Mouse (Mus musculus): ENCODE results near the gene Zfp638. TPM values are rescaled to one million over a fixed set of nuclear protein-coding genes. Genes with fewer than 3 reads are reported as not detected.
"Not testable (repeated sequence)": the region's sequence is repeated elsewhere in the genome, so short reads cannot be mapped to it uniquely, and the experiment has no call there.

Zfp638 gene
- 97.5 and 108 TPM in 2 replicates for polyA plus RNA-seq (2014; fragmentation: Nextera tagmentation; extraction: Ambion mirVana)

DNA sequence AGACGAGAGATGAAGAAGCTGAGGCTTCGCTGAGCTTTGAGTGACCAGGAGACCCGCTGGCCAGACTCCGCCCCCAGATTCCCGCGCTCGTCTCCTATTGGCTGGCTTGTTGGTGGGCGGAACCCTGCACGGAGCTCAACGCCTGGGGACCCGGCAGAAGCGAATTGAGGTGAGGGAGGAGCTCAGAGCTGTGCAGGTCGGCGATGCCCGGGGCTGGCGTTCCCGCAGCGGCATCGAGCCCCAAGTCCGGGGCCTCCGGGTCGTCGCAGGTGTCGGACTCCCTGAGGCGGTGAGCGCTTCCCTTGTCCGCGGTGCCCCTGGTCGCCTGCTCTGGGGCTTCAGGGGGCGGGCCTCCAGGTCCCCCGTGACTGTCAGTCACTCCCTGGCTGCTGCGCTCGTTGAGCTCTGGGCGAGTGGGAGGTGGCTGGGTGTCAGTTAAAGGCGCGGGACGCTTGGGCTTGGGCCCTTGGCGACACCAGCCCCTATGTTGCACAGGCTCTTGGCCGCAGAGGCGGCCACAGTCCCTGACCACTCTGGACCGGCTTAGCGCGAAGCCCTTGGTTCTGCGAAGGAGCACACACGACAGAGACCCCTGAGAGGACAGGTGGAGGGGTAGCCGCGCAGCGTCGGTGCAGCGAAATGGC lies at the start of gene Zfp638:
TSS of gene Zfp638 (plus strand) at position 156 of the 644 bp plus-strand sequence.
- Histone ChIP-seq H3K36me3 (ENCODE audit: control insufficient read depth, insufficient read depth, low read length) (no peaks in the 10 kb centered on the region), H3K9ac (ENCODE audit: low read length) (peak within 1 kb of the TSS; percentile 54), H3K4me1 (replicated peaks; ENCODE audit: control insufficient read depth, insufficient read depth, low read length) (no peaks in the 10 kb centered on the region; the same call in 1 of the 2 replicates), H3K4me2 (ENCODE audit: low read depth, low read length, severe bottlenecking) (peak within 1 kb of the TSS; percentile 98), H3K27me3 (ENCODE audit: control insufficient read depth, insufficient read depth, low read length) (peaks cover 2% of the 10 kb centered on the region), H3K27ac (ENCODE audit: low read depth, low read length) (no peak within 1 kb of the TSS), H3K9me3 (ENCODE audit: control insufficient read depth, low read length) (no peaks in the 10 kb centered on the region), H3K4me3 (ENCODE audit: low read depth, low read length) (peak within 1 kb of the TSS; percentile 57)
- peak; percentile 96 for DNase-seq (ENCODE audit: low spot score)
- under 1% methylated on average over 50 of the region's 50 CpGs for WGBS
- ATAC-seq (replicated peaks; ENCODE audit: low FRiP score) = peak; percentile 98

DNA sequence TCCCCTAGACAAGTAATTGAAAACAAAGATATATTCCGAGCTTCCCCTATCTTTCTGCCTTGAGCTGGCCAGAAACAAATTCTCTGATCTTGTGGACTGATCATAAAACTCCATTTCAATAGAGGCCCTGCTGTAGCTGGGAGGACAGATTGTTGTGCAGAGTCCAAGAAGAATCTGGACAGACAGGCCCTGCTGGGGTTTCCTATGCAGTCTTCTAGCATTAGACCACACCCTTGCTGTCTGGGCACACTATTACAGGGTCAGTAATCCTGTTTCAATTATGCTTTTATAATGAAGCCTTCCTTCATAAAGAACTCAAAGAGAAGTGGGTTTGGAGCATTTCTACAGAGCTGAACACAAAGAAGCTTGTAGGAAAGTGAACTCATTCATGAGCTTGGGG lies 47.9 kb upstream of the Zfp638 start:
- WGBS = 74% methylated on average over 1 of the region's 1 CpGs
- peaks cover 8% of the 10 kb centered on the region; the same call in 1 of the 2 replicates for H3K4me1 ChIP-seq (replicated peaks; ENCODE audit: control insufficient read depth, insufficient read depth, low read length)
- no peaks in the 10 kb centered on the region for H3K9me3 ChIP-seq (ENCODE audit: control insufficient read depth, low read length)
- DNase-seq (ENCODE audit: low spot score) = no peak
- ATAC-seq (replicated peaks; ENCODE audit: low FRiP score) = no peak
- no peak overlapping the region for H3K4me3 ChIP-seq (ENCODE audit: low read depth, low read length)
- H3K27ac ChIP-seq (ENCODE audit: low read depth, low read length) = peak overlapping the region; percentile 31; the same call in 1 of the 2 replicates
- no peaks in the 10 kb centered on the region for H3K27me3 ChIP-seq (ENCODE audit: control insufficient read depth, insufficient read depth, low read length)
- no peak overlapping the region; the same call in 1 of the 2 replicates for H3K9ac ChIP-seq (ENCODE audit: low read length)
- H3K4me2 ChIP-seq (ENCODE audit: low read depth, low read length, severe bottlenecking) = no peak overlapping the region
- H3K36me3 ChIP-seq (ENCODE audit: control insufficient read depth, insufficient read depth, low read length) = no peaks in the 10 kb centered on the region

DNA sequence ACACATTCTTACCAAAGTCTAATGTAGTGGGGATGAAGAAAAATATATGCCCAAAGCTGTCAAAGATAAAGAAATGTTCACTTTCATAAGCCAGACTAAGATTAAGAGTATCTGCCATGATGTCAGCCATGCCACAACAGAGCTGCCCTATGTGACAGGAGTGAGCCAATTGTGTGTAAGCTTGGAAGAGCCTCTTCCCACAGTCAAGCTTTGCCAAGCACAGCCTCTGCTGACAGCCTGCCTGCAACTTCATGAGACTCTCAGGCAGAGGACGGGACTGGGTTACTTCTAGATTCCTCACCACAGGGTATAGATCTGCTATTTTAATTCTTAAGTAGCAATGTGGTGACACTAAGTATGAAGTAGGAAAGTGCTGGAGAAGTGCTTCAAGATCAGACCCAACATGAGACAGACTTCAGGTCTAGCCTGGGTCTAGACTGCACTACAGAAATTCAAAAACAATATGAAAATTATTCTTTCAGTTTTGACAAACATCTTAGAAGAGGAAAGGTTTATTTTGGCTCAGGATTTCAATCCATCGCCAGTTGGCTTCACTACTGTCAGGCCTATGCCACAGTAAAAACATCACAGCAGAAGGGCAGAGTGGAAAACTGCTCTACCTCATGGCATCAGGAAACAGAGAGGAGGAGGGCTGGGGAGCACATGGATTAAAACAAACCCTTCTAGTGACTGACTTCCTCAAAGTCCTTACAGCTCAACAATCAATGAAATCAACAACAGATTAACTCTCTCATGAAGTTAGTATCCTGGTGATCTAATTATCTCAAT lies 46.0 kb upstream of the Zfp638 start:
- no peak overlapping the region for H3K4me2 ChIP-seq (ENCODE audit: low read depth, low read length, severe bottlenecking)
- no peaks in the 10 kb centered on the region for H3K9me3 ChIP-seq (ENCODE audit: control insufficient read depth, low read length)
- 90% methylated on average over 2 of the region's 2 CpGs for WGBS
- H3K27me3 ChIP-seq (ENCODE audit: control insufficient read depth, insufficient read depth, low read length) = no peaks in the 10 kb centered on the region
- no peak overlapping the region for H3K9ac ChIP-seq (ENCODE audit: low read length)
- H3K4me1 ChIP-seq (replicated peaks; ENCODE audit: control insufficient read depth, insufficient read depth, low read length) = peaks cover 8% of the 10 kb centered on the region; the same call in 1 of the 2 replicates
- no peak overlapping the region for H3K4me3 ChIP-seq (ENCODE audit: low read depth, low read length)
- H3K36me3 ChIP-seq (ENCODE audit: control insufficient read depth, insufficient read depth, low read length) = no peaks in the 10 kb centered on the region
- H3K27ac ChIP-seq (ENCODE audit: low read depth, low read length) = no peak overlapping the region
- no peak for DNase-seq (ENCODE audit: low spot score)
- ATAC-seq (replicated peaks; ENCODE audit: low FRiP score) = no peak

DNA sequence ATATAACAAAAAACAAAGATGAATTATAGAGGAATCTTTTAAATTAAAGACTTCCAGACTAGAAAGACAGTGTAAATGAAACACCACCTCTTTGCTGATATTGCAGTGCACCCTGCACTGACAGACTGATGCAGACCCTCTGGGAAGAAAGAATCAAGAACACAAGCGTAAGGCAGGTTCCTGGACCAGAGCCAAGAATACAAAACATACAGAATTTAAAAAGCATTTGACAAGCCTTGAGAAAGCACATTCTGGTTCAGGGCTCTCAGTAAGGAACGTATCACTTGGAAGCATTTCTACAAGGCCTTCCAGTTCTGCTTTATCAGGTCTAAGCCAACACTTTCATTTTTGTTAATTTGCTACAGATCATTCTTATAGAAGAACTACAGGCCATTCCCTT lies 45.1 kb upstream of the Zfp638 start:
- Histone ChIP-seq H3K4me3 (ENCODE audit: low read depth, low read length) (no peak overlapping the region), H3K27ac (ENCODE audit: low read depth, low read length) (no peak overlapping the region), H3K27me3 (ENCODE audit: control insufficient read depth, insufficient read depth, low read length) (no peaks in the 10 kb centered on the region), H3K9me3 (ENCODE audit: control insufficient read depth, low read length) (no peaks in the 10 kb centered on the region), H3K4me1 (replicated peaks; ENCODE audit: control insufficient read depth, insufficient read depth, low read length) (peaks cover 8% of the 10 kb centered on the region; the same call in 1 of the 2 replicates), H3K36me3 (ENCODE audit: control insufficient read depth, insufficient read depth, low read length) (no peaks in the 10 kb centered on the region), H3K4me2 (ENCODE audit: low read depth, low read length, severe bottlenecking) (no peak overlapping the region), H3K9ac (ENCODE audit: low read length) (no peak overlapping the region)
- 84% methylated on average over 2 of the region's 2 CpGs for WGBS
- ATAC-seq (replicated peaks; ENCODE audit: low FRiP score) (no peak), DNase-seq (ENCODE audit: low spot score) (no peak)

DNA sequence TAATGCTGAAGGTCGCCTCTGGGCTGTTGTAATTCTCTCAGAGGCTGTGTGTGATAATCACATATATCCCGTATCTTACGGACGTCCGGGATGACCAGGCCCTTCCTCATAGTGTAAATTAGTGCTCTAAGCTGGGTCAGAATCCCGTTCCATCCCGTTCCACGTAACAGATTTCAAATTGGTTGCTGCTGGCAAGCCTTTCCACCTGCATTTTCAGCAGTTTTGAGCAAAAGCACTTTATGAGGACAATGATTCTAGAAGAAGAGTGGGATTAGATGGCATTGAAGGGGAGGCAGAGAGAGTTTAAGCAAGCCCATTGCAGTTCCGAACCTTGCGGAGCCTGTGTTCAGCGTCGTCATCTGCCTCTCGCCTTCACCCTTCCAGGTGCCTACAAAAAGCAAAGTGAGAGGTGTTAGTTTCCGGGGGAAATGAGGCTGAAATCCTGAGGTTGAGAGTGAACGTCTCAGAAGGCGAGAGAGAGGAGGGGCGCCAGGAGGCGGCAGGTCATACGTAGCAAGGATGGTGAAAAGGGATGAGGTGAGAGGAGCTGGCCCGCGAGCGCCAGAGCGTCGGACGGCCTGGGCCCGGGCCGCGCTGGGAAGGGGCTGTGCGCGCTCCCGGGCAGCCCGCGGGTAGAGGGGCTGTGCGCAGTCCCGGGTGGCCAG lies 35.8 kb upstream of the Zfp638 start:
- ATAC-seq (replicated peaks; ENCODE audit: low FRiP score) (no peak), DNase-seq (ENCODE audit: low spot score) (no peak)
- Histone ChIP-seq H3K4me2 (ENCODE audit: low read depth, low read length, severe bottlenecking) (peak overlapping the region; percentile 57), H3K27ac (ENCODE audit: low read depth, low read length) (0 out of 2 replicates have a peak overlapping the region, but pooled peaks have one; percentile 59), H3K9ac (ENCODE audit: low read length) (peak overlapping the region; percentile 80), H3K9me3 (ENCODE audit: control insufficient read depth, low read length) (no peaks in the 10 kb centered on the region), H3K4me1 (replicated peaks; ENCODE audit: control insufficient read depth, insufficient read depth, low read length) (peaks cover 2% of the 10 kb centered on the region; the same call in 1 of the 2 replicates), H3K36me3 (ENCODE audit: control insufficient read depth, insufficient read depth, low read length) (no peaks in the 10 kb centered on the region), H3K27me3 (ENCODE audit: control insufficient read depth, insufficient read depth, low read length) (no peaks in the 10 kb centered on the region), H3K4me3 (ENCODE audit: low read depth, low read length) (peak overlapping the region; percentile 67)
- 2% methylated on average over 32 of the region's 35 CpGs for WGBS

- Histone ChIP-seq H3K36me3 (ENCODE audit: control insufficient read depth, insufficient read depth, low read length) (no peaks in the 10 kb centered on the region), H3K4me2 (ENCODE audit: low read depth, low read length, severe bottlenecking) (peak within 1 kb of the TSS; percentile 57), H3K27ac (ENCODE audit: low read depth, low read length) (0 out of 2 replicates have a peak within 1 kb of the TSS, but pooled peaks have one; percentile 59), H3K4me3 (ENCODE audit: low read depth, low read length) (peak within 1 kb of the TSS; percentile 67), H3K9me3 (ENCODE audit: control insufficient read depth, low read length) (no peaks in the 10 kb centered on the region), H3K9ac (ENCODE audit: low read length) (peak within 1 kb of the TSS; percentile 80), H3K27me3 (ENCODE audit: control insufficient read depth, insufficient read depth, low read length) (no peaks in the 10 kb centered on the region), H3K4me1 (replicated peaks; ENCODE audit: control insufficient read depth, insufficient read depth, low read length) (peaks cover 2% of the 10 kb centered on the region; the same call in 1 of the 2 replicates)
- under 1% methylated on average over 37 of the region's 37 CpGs for WGBS
- ATAC-seq (replicated peaks; ENCODE audit: low FRiP score) = peak; percentile 98
- peak; percentile 99 for DNase-seq (ENCODE audit: low spot score)
Measured at GRCm38 (mm10) chr6:83831606-83832123, 35.2 kb upstream of the Zfp638 start, which contains the start of gene Paip2b. TSS of gene Paip2b (minus strand) at chr6:83831741.

GRCm38 (mm10) chr6:83832393-83832792 lies 34.5 kb upstream of the Zfp638 start:
- H3K27me3 ChIP-seq (ENCODE audit: control insufficient read depth, insufficient read depth, low read length); H3K36me3 ChIP-seq (ENCODE audit: control insufficient read depth, insufficient read depth, low read length); DNase-seq (ENCODE audit: low spot score); H3K9me3 ChIP-seq (ENCODE audit: control insufficient read depth, low read length); H3K4me1 ChIP-seq (replicated peaks; ENCODE audit: control insufficient read depth, insufficient read depth, low read length); H3K9ac ChIP-seq (ENCODE audit: low read length); H3K27ac ChIP-seq (ENCODE audit: low read depth, low read length); ATAC-seq (replicated peaks; ENCODE audit: low FRiP score): not testable (repeated sequence)
- Histone ChIP-seq H3K4me3 (ENCODE audit: low read depth, low read length) (peak overlapping the region; percentile 67; the same call in 1 of the 2 replicates), H3K4me2 (ENCODE audit: low read depth, low read length, severe bottlenecking) (peak overlapping the region; percentile 49; the same call in 1 of the 2 replicates)
- WGBS = 56% methylated on average over 1 of the region's 1 CpGs

GRCm38 (mm10) chr6:83836826-83837225 lies 30.1 kb upstream of the Zfp638 start:
- 90% methylated on average over 2 of the region's 2 CpGs for WGBS
- H3K27ac ChIP-seq (ENCODE audit: low read depth, low read length) = no peak overlapping the region
- ATAC-seq (replicated peaks; ENCODE audit: low FRiP score) (no peak), DNase-seq (ENCODE audit: low spot score) (no peak)
- H3K4me1 ChIP-seq (replicated peaks; ENCODE audit: control insufficient read depth, insufficient read depth, low read length) = no peaks in the 10 kb centered on the region; the same call in 1 of the 2 replicates
- no peak overlapping the region for H3K9ac ChIP-seq (ENCODE audit: low read length)
- H3K27me3 ChIP-seq (ENCODE audit: control insufficient read depth, insufficient read depth, low read length) = no peaks in the 10 kb centered on the region
- H3K4me2 ChIP-seq (ENCODE audit: low read depth, low read length, severe bottlenecking) = no peak overlapping the region
- H3K4me3 ChIP-seq (ENCODE audit: low read depth, low read length) = no peak overlapping the region
- H3K36me3 ChIP-seq (ENCODE audit: control insufficient read depth, insufficient read depth, low read length) = no peaks in the 10 kb centered on the region
- H3K9me3 ChIP-seq (ENCODE audit: control insufficient read depth, low read length) = no peaks in the 10 kb centered on the region

Data from forebrain, embryonic 11.5 days (tissue).